Mouse (Mus musculus) hematopoietic stem cell, adult 5-6 weeks (primary cell): ENCODE results near the gene Rorb. TPM values are rescaled to one million over a fixed set of nuclear protein-coding genes. Genes with fewer than 3 reads are reported as not detected.

Source experiments
- ATAC-seq, 2 experiments: fragments of 125-278 bp in 1 of 2; replicated peaks in 1 of 2; 2 replicates each; pipeline ENCODE4 v1.8.0; 2016 to 2017; ENCODE audit warnings: inconsistent platforms in 2 of 2, mild to moderate bottlenecking in 2 of 2, moderate number of reproducible peaks in 2 of 2, low read depth in 1 of 2, moderate TSS enrichment in 1 of 2; ENCODE audit not compliant: low FRiP score in 2 of 2, poor library complexity in 2 of 2, severe bottlenecking in 2 of 2, insufficient read depth in 1 of 2, low TSS enrichment in 1 of 2
- total RNA-seq: library from RNA; stranded (forward); fragments of 172-1452, 232-1000 nt; gene quantifications from 2 replicates; pipeline ENCODE4 v1.2.3, GENCODE M21; 2017

Gene Rorb
- total RNA-seq, 1 experiment from 2014 or later: not detected

GRCm38 (mm10) chr19:18911755-18912340, 199.1 kb downstream of the Rorb start:
- no peak for ATAC-seq

- no peak for ATAC-seq
Observed at GRCm38 (mm10) chr19:18909641-18910040, 201.4 kb downstream of the Rorb start.

GRCm38 (mm10) chr19:18905511-18905910, 205.5 kb downstream of the Rorb start:
- ATAC-seq: no peak

- no peak for ATAC-seq
Observed at GRCm38 (mm10) chr19:18902694-18903067, 208.3 kb downstream of the Rorb start.

- no peak for ATAC-seq
Observed at GRCm38 (mm10) chr19:18902041-18902693, 208.8 kb downstream of the Rorb start.

GRCm38 (mm10) chr19:18898238-18898637, 212.8 kb downstream of the Rorb start:
- no peak for ATAC-seq

- ATAC-seq: no peak
Observed at GRCm38 (mm10) chr19:18890216-18890615, 220.8 kb downstream of the Rorb start.

GRCm38 (mm10) chr19:18889632-18890031, 221.4 kb downstream of the Rorb start:
- no peak for ATAC-seq

GRCm38 (mm10) chr19:18889117-18889627, 221.8 kb downstream of the Rorb start:
- ATAC-seq: no peak

- ATAC-seq: no peak
Observed at GRCm38 (mm10) chr19:18888491-18889116, 222.4 kb downstream of the Rorb start.

- ATAC-seq: no peak
Observed at GRCm38 (mm10) chr19:18887646-18888407, 223.2 kb downstream of the Rorb start.

GRCm38 (mm10) chr19:18881162-18881561, 229.8 kb downstream of the Rorb start:
- ATAC-seq: no peak
